Mouse (Mus musculus): ENCODE data around the gene Mup17.
"Not testable (repeated sequence)": the region's sequence is repeated elsewhere in the genome, so short reads cannot be mapped to it uniquely, and the experiment has no call there.

The Mup17 gene

GRCm38 (mm10) chr4:61595771-61596170 is at the start of gene Mup17:
Gene Mup17, minus strand, starts transcription at chr4:61595871.
- not testable (repeated sequence) for DNase-seq (ENCODE audit: low spot score in 2 of 2)

GRCm38 (mm10) chr4:61571561-61571960 is 24.1 kb downstream of the Mup17 start:
- not testable (repeated sequence) for DNase-seq (ENCODE audit: low spot score in 2 of 2)

GRCm38 (mm10) chr4:61555887-61556286 is 39.8 kb downstream of the Mup17 start:
- peak in 1 of 2 experiments; percentile 11 for DNase-seq (ENCODE audit: low spot score in 2 of 2)

All from cerebellum, postnatal 4 days (tissue).